Mouse (Mus musculus) bone marrow, adult 2 months (tissue): Measurements from ENCODE around the gene Sac3d1.

Experiments used
- CTCF ChIP-seq: fragments of 200-500 bp; IDR thresholded peaks from 2 replicates; pipeline ENCODE4 v1.5.1; 2011; ENCODE audit warnings: low read length, control low read depth; ENCODE audit not compliant: control insufficient read depth, insufficient read depth
- POLR2A ChIP-seq: fragments of 200-500 bp; IDR thresholded peaks from 2 replicates; pipeline ENCODE4 v1.6.1; 2011; ENCODE audit warnings: low read depth, mild to moderate bottlenecking, control low read depth, low read length, borderline replicate concordance; ENCODE audit not compliant: control insufficient read depth

DNA sequence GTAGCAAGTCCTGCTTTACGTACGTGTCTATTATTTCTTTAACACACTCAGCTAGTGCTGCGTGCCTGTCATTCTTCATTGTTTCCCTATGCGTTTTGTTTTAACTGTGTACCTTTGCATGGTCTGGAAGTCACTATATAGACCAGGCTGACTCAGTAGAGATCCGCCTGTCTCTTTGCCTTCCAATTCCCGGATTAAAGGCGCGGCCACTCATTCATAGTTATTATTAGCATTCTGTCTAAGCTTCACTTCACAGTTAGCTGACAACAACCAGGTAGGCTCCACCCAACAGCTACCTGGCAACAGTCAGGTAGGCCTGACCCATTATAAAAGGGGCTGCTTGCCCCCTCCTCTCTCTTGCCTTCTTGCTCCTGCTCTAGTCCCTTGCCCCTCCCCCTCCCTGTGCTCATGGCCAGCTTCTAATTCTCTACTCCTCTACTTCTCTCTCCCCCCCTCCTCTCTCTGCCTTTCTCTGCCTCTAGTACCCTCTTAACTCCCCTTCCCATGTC lies 281 bp upstream of the Sac3d1 start:
- TF ChIP-seq POLR2A = no peak
- no peak for TF ChIP-seq CTCF
